Mouse (Mus musculus) stomach, postnatal 0 days (tissue): ENCODE data around the gene Smok2b.
"Not testable (repeated sequence)": the region's sequence is repeated elsewhere in the genome, so short reads cannot be mapped to it uniquely, and the experiment has no call there.

Experiments used
- CTCF ChIP-seq: IDR thresholded peaks from 2 replicates; pipeline ENCODE4 v1.5.1; 2016; ENCODE audit warnings: antibody characterized with exemption, low read depth, mild to moderate bottlenecking, moderate library complexity
- EP300 ChIP-seq: optimal IDR thresholded peaks from 2 replicates; pipeline ENCODE3; 2016; ENCODE audit warnings: antibody characterized with exemption

DNA sequence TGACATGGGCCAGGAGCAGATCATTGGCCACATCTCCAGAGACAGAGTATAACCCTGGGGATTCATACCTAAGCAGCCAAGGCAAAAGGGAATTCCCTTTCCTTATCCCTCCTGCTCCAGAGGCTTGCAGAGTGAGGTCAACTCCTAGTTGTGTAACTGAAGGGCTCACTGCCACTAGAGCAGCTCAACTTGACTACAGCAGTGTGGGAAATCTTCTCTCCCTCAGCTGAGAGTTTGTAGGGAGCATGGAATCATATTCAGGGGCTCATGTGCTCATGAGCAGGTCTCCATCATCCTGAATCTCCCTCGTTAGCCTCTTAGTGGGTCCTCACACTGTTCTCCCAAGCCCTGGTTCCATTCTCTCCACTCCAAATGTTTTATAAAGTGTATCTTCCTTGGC lies 24.8 kb upstream of the Smok2b start:
- TF ChIP-seq CTCF, EP300: not testable (repeated sequence)
